Mouse (Mus musculus) forebrain, embryonic 14.5 days (tissue): ENCODE data around the gene AW822073. TPM values are rescaled to one million over a fixed set of nuclear protein-coding genes. Genes with fewer than 3 reads are reported as not detected.
A peak's percentile ranks its signal among the peaks of the same experiment; 100 is the strongest.
"Not testable (repeated sequence)": the region's sequence is repeated elsewhere in the genome, so short reads cannot be mapped to it uniquely, and the experiment has no call there.

ENCODE experiments used
- ATAC-seq: fragments of 200-750 bp; cut with Nextera tagmentation; 2 replicates; pipeline ENCODE4 v1.8.0; 2017; ENCODE audit warnings: mild to moderate bottlenecking, moderate library complexity
- DNase-seq: peaks from one replicate; pipeline ENCODE4 v3.0.0-alpha.2; 2015; ENCODE audit warnings: low spot score
- H3K27ac ChIP-seq: fragments of 300-500 bp; sonication (generic); 2 replicates; pipeline ENCODE4 v1.5.1; 2014; ENCODE audit warnings: low read depth, mild to moderate bottlenecking, control low read depth, low read length, moderate library complexity
- H3K27me3 ChIP-seq: fragments of 300-500 bp; sonication (generic); replicated peaks from 2 replicates; pipeline ENCODE4 v1.6.1; 2014; ENCODE audit warnings: low read length, control low read depth, mixed read lengths; ENCODE audit not compliant: control insufficient read depth, insufficient read depth
- H3K36me3 ChIP-seq: fragments of 300-500 bp; sonication (generic); 2 replicates; pipeline ENCODE4 v1.6.1; 2014; ENCODE audit warnings: low read length, control low read depth; ENCODE audit not compliant: control insufficient read depth, insufficient read depth
- H3K4me1 ChIP-seq: fragments of 300-500 bp; sonication (generic); 2 replicates; pipeline ENCODE4 v1.6.1; 2014; ENCODE audit warnings: antibody characterized with exemption, low read length, control low read depth; ENCODE audit not compliant: control insufficient read depth, insufficient read depth
- H3K4me2 ChIP-seq: fragments of 300-500 bp; sonication (generic); 2 replicates; pipeline ENCODE4 v1.6.1; 2014; ENCODE audit warnings: mild to moderate bottlenecking, control low read depth, low read length
- H3K4me3 ChIP-seq: fragments of 300-500 bp; sonication (generic); 2 replicates; pipeline ENCODE4 v1.5.1; 2014; ENCODE audit warnings: low read depth, low read length, control low read depth
- H3K9ac ChIP-seq: fragments of 300-500 bp; sonication (generic); 2 replicates; pipeline ENCODE4 v1.6.1; 2014; ENCODE audit warnings: mild to moderate bottlenecking, low read length, control low read depth, moderate library complexity
- H3K9me3 ChIP-seq: fragments of 300-500 bp; sonication (generic); replicated peaks from 2 replicates; pipeline ENCODE4 v1.6.1; 2016; ENCODE audit warnings: low read length, control low read depth, mixed read lengths; ENCODE audit not compliant: control insufficient read depth
- WGBS: fragments of 180-500 bp; shearing (Covaris S2); extraction: QIAGEN DNeasy Blood & Tissue Kit; methylation state at CpG from one replicate; pipeline ENCODE4 v1.1.7; 2014; 5-methylcytosine and 5-hydroxymethylcytosine counted together
- polyA plus RNA-seq: library from polyadenylated mRNA; unstranded; fragments of >200 nt; fragmentation: Nextera tagmentation; extraction: Ambion mirVana; gene quantifications from 2 replicates; pipeline ENCODE4 v1.2.1, GENCODE M21; 2014

The AW822073 gene
- polyA plus RNA-seq, 1 experiment from 2014 or later, result not detected

DNA sequence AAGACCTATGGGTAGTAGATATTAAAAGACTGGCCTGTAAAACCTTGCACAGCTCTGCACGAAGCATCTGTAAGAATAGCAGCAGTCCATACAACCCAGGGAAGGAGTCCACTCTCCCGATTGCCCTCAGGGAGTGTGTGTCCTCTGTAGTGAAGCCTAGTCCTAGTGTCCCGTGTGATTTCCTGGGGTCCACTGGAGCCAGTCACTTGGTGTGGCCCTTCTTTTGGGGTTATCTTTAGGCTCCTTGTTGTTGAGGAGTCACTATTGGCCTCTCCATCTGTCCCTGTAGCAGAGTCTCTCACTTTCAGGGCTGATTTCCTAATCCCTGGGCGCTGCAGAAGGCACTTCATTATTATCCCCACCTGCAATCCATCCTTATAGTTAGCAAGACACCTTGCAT lies 10.3 kb upstream of the AW822073 start:
- H3K9me3 ChIP-seq, result peaks cover 15% of the 10 kb centered on the region
- not testable (repeated sequence) for DNase-seq, H3K27ac ChIP-seq, ATAC-seq, H3K9ac ChIP-seq, H3K4me3 ChIP-seq, H3K4me1 ChIP-seq, H3K27me3 ChIP-seq, H3K36me3 ChIP-seq, H3K4me2 ChIP-seq
- WGBS, result 91% methylated on average over 4 of the region's 4 CpGs

DNA sequence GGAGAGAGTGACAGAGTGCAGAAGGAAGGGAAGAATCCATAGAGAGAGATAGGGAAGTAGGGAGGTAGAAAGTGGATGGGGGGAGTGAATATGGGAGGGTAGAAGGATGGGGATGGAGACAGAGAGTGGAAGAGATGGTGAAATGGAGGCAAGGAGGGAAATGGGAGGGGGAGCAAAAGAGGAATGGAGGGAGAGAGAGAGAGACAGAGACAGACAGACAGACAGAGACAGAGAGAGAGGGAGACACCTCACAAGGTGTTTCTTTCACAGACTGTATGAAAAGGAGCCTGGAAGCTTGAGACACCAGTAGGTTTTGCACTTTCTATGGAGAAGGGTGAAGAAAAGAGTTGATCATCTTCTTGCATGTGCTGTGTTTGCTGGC lies 9.0 kb upstream of the AW822073 start:
- not testable (repeated sequence) for ATAC-seq, H3K4me3 ChIP-seq, H3K4me2 ChIP-seq, H3K27me3 ChIP-seq, H3K9ac ChIP-seq, H3K4me1 ChIP-seq, H3K36me3 ChIP-seq, H3K27ac ChIP-seq, DNase-seq
- peaks cover 15% of the 10 kb centered on the region for H3K9me3 ChIP-seq

DNA sequence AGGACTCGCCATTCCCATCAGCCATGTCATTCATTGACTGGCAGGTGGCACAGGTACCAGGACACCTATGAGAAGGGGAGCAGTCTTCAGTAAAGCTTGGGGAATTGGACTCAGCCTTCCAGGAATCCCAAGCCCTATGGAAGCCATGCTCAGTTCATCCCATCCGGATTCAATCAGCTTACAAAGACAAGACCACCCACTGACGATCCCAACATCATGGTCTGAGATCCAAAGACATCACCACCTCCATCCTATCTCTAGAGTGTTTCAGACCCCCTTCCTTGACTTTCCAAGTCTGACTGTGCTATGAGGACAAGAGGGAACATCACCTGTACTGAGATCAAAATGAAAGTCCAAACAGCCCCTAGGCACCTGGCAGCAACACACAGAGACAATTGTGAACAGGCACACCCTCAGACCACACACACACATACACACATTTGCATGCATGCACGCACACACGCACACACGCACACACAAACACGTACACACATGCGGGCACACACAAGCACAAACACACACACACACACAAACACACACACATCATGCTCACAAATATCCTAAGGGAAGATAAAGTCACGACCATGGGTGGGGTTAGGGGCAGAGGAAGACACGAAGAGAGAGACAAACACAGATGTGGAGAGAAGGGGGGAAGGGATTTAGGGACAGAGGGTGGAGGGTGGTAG lies 8.5 kb upstream of the AW822073 start:
- H3K27me3 ChIP-seq, H3K4me3 ChIP-seq, H3K4me1 ChIP-seq, H3K27ac ChIP-seq, H3K9ac ChIP-seq, DNase-seq, H3K4me2 ChIP-seq, H3K36me3 ChIP-seq: not testable (repeated sequence)
- ATAC-seq, result peak; percentile 26
- 79% methylated on average over 9 of the region's 10 CpGs for WGBS
- peaks cover 15% of the 10 kb centered on the region for H3K9me3 ChIP-seq

DNA sequence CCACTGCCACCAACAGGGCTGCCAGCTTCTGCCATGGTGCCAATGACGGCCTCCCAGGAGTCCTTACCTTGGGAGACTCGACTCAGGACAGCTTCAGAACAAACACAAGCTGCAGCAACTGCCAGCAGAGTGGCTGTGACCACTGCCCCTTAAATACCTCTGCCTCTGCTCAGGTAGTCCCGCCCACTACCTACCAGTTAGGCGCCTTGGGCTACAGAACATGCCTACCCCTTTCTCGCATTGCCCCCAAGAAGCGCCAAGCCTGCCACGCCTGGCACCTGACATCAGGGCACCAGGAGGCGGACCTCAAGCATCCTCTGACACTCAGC lies 7.9 kb upstream of the AW822073 start, which contains the start of gene Duxf3:
Gene Duxf3, minus strand, starts transcription at position 35 of the 329 bp plus-strand sequence.
- not testable (repeated sequence) for H3K4me3 ChIP-seq, H3K27ac ChIP-seq, H3K27me3 ChIP-seq, H3K4me1 ChIP-seq, DNase-seq, H3K4me2 ChIP-seq, H3K36me3 ChIP-seq, H3K9ac ChIP-seq
- ATAC-seq, result peak; percentile 54
- H3K9me3 ChIP-seq, result peaks cover 15% of the 10 kb centered on the region
- 84% methylated on average over 6 of the region's 8 CpGs for WGBS

DNA sequence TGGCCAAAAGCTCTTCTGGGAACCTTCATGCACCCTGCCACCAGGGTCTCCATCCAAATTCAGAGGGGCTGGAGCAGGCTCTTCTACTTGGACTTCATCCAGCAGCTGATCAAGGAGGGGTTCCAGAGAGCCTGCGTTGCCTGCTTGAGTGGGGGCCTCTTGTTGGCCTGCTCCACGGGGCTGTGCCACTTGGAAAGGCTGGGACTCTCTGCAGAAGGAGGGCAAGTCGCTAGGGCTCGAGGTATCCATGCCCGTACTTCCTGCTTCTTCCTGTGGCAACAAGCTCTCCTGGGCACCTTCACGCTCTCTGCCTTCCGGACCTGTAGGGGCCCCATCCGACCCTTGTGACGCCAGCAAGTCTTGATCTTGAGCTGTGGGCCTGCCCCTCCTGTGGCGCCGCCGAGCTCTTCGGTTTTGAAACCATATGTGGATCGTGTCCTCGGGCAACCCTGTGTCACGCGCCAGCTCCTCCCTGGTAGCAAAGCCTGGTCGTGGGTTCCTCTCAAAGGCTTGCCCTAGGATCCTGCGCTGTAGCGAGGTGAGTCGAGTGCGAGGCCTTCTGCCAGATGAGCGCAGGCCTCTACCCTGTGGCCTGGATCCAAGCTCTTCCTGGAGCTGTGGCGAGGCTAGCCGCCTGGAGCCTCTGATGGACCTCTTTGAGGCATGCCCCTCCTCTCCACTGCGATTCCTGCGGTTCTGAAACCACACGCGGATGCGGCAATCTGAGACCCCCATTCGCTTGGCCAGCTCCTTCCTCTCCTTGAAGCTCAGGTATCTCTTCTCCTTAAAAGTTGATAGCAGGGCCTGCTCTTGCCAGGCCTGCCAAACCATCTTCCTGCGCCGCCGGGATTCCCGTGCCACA lies 7.3 kb upstream of the AW822073 start:
- H3K27ac ChIP-seq, H3K9ac ChIP-seq, H3K4me1 ChIP-seq, H3K36me3 ChIP-seq, H3K27me3 ChIP-seq, H3K4me3 ChIP-seq, H3K4me2 ChIP-seq: not testable (repeated sequence)
- DNase-seq (peak; percentile 34), ATAC-seq (peak; percentile 79)
- WGBS, result 90% methylated on average over 32 of the region's 35 CpGs
- peaks cover 15% of the 10 kb centered on the region for H3K9me3 ChIP-seq

DNA sequence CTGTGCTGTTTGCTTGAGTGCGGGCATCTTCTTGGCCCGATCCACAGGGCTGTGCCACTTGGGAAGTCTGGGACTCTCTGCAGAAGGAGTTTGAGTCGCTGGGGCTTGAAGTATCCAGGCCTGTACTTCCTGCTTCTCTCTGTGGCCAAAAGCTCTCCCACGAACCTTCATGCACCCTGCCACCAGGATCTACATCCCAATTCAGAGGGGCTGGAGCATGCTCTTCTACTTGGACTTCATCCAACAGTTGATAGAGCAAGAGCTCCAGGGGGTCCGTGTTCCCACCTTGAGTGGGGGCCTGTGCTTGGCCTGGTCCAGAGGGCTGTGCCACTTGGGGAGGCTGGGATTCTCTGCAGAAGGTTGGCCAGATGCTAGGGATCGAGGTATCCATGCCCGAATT lies 6.4 kb upstream of the AW822073 start:
- not testable (repeated sequence) for H3K9ac ChIP-seq, H3K4me3 ChIP-seq, H3K27ac ChIP-seq, DNase-seq, H3K27me3 ChIP-seq, H3K4me2 ChIP-seq, H3K4me1 ChIP-seq, H3K36me3 ChIP-seq
- ATAC-seq, result peak; percentile 32
- 89% methylated on average over 5 of the region's 7 CpGs for WGBS
- H3K9me3 ChIP-seq, result peaks cover 13% of the 10 kb centered on the region

DNA sequence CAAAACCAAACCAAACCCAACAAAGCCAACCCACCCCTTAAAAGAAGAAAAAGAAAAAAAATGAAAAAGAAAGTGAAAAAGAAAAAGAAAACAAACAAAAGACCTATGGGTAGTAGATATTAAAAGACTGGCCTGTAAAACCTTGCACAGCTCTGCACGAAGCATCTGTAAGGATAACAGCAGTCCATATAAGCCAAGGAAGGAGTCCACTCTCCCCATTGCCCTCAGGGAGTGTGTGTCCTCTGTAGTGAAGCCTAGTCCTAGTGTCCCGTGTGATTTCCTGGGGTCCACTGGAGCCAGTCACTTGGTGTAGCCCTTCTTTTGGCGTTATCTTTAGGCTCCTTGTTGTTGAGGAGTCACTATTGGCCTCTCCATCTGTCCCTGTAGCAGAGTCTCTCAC lies 5.3 kb upstream of the AW822073 start:
- H3K9me3 ChIP-seq, result peaks cover 13% of the 10 kb centered on the region
- H3K27ac ChIP-seq, DNase-seq, ATAC-seq, H3K4me1 ChIP-seq, H3K27me3 ChIP-seq, H3K9ac ChIP-seq, H3K4me2 ChIP-seq, H3K4me3 ChIP-seq, H3K36me3 ChIP-seq: not testable (repeated sequence)
- 56% methylated on average over 3 of the region's 3 CpGs for WGBS

DNA sequence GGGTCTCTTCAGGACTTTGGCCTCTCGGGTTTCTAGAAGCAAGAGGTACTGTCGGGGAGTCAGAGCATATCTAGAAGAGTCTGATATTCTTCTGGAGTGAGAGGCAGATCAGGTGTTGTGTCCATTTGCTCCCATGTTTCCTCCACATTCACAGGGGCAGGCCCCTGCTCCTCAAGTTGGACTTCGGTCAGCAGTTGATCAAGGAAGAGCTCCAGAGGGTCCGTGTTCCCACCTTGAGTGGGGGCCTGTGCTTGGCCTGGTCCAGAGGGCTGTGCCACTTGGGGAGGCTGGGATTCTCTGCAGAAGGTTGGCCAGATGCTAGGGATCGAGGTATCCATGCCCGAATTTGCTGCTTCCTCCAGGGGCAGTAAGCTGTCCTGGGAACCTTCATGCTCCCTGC lies 3.1 kb upstream of the AW822073 start:
- H3K36me3 ChIP-seq, H3K27me3 ChIP-seq, H3K27ac ChIP-seq, H3K9ac ChIP-seq, DNase-seq, ATAC-seq, H3K4me1 ChIP-seq, H3K4me3 ChIP-seq, H3K4me2 ChIP-seq: not testable (repeated sequence)
- H3K9me3 ChIP-seq, result peaks cover 13% of the 10 kb centered on the region
- WGBS, result 86% methylated on average over 2 of the region's 6 CpGs

DNA sequence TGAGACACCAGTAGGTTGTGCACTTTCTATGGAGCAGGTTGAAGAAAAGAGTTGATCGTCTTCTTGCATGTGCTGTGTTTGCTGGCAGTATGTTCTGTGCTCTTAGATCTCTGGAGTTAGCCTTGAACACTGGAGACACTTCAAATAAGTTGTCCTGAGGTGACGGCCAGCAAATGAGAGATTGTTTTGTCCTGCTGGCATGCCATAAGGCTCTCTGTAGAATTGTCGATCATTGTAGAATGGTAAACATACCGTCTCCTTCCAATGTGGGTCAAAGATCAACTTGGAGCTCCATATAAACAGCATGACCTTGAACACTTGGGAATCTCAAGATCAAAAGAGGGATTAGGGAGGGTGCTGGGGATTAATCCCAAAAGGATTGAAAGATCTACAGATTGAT lies 1.6 kb upstream of the AW822073 start:
- ATAC-seq, H3K27me3 ChIP-seq, H3K9me3 ChIP-seq, H3K4me2 ChIP-seq, H3K4me3 ChIP-seq, H3K36me3 ChIP-seq, H3K4me1 ChIP-seq, H3K9ac ChIP-seq, H3K27ac ChIP-seq: not testable (repeated sequence)
- peak; percentile 16 for DNase-seq
- 85% methylated on average over 4 of the region's 4 CpGs for WGBS
